Mouse (Mus musculus): ENCODE results near the gene Map6d1. TPM values are rescaled to one million over a fixed set of nuclear protein-coding genes. Genes with fewer than 3 reads are reported as not detected.

The Map6d1 gene
- polyA plus RNA-seq, 1 experiment from 2014 or later, result 1.1 TPM

DNA sequence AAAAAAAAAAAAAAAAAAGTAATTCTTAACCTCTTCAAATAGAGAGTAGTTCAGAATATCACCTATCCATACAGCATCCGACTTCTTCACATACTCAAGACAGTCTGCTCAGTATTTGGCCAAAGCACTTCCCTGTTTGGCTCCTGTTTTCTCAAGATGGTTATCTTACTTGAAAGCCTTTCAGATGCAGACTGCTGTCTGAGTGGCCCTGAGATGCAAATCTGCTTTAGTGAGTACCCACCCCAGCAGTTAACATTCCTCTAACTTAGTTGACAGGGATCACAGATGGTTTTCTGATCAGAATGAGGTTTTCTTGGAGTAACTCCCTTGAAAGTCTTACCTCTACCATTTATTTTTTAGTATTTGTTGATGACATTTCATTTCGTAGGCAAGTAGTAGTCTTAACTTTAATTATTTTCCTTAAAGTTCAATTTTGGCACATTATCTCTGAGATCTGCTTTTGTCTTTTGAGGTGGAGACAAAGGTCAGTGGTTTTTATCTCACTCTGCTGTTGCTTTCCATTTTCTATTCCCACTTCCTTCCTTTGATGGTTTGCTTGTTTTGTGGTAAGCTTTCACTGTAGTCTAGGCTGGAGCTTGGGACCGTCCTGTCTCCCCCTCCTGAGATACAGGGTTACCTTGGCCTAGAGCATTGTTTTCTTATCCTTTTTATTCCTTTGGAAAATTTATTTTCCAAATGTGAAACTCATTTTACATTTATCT, 49.8 kb downstream of the Map6d1 start:
- H3K4me1 ChIP-seq (ENCODE audit: control insufficient read depth in 2 of 2, insufficient read depth in 2 of 2, low read length in 2 of 2), result no peaks in the 10 kb centered on the region

DNA sequence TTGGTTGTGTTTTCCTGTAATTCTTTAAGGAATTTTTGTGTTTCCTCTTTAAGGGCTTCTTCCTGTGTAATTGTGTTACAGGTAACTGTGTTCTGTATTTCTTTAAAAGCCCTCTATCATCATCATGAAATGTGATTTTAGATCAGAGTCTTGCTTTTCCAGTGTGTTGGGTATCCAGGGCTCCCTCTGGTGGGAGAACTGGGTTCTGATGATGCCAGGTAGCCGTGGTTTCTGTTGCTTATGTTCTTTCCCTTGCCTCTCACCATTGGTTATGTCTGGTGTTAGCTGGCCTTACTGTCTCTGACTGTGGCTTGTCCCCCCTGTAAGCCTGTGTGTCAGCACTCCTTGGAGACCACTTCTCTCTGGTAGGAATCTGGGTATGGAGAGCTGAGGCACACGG, 55.8 kb downstream of the Map6d1 start:
- Histone ChIP-seq H3K27me3 (ENCODE audit: control insufficient read depth, insufficient read depth, low read length) (no peaks in the 10 kb centered on the region), H3K4me3 (ENCODE audit: control insufficient read depth in 1 of 2, insufficient read depth in 1 of 2, low read depth in 1 of 2, low read length in 2 of 2) (no peak overlapping the region), H3K36me3 (ENCODE audit: control insufficient read depth, insufficient read depth, low read length) (peaks cover 73% of the 10 kb centered on the region), H3K27ac (replicated peaks in 1 of 2; ENCODE audit: control insufficient read depth in 1 of 2, insufficient read depth in 1 of 2, low read depth in 2 of 2, low read length in 2 of 2) (no peak overlapping the region), H3K9me3 (ENCODE audit: control insufficient read depth, low read length) (no peaks in the 10 kb centered on the region), H3K9ac (ENCODE audit: low read length) (no peak overlapping the region), H3K4me2 (ENCODE audit: low read length) (no peak overlapping the region), H3K4me1 (ENCODE audit: control insufficient read depth in 2 of 2, insufficient read depth in 2 of 2, low read length in 2 of 2) (no peaks in the 10 kb centered on the region)
- no peak for ATAC-seq (ENCODE audit: insufficient number of reproducible peaks, insufficient read depth, low FRiP score, low read depth)
- 63% methylated on average over 2 of the region's 2 CpGs for WGBS

More for the DNA sequence above, 49.8 kb downstream of the Map6d1 start:
- Histone ChIP-seq H3K4me2 (ENCODE audit: low read length) (no peak overlapping the region), H3K9ac (ENCODE audit: low read length) (no peak overlapping the region), H3K4me3 (ENCODE audit: control insufficient read depth in 1 of 2, insufficient read depth in 1 of 2, low read depth in 1 of 2, low read length in 2 of 2) (no peak overlapping the region), H3K36me3 (ENCODE audit: control insufficient read depth, insufficient read depth, low read length) (peaks cover 94% of the 10 kb centered on the region), H3K27ac (replicated peaks in 1 of 2; ENCODE audit: control insufficient read depth in 1 of 2, insufficient read depth in 1 of 2, low read depth in 2 of 2, low read length in 2 of 2) (no peak overlapping the region), H3K27me3 (ENCODE audit: control insufficient read depth, insufficient read depth, low read length) (no peaks in the 10 kb centered on the region), H3K9me3 (ENCODE audit: control insufficient read depth, low read length) (no peaks in the 10 kb centered on the region)
- no peak for ATAC-seq (ENCODE audit: insufficient number of reproducible peaks, insufficient read depth, low FRiP score, low read depth)
- 72% methylated on average over 3 of the region's 3 CpGs for WGBS

Other genes starting within 250 kb of the Map6d1 start
- 56.4 and 59.2 TPM in 2 replicates for gene Klhl24, start 143.8 kb downstream of the Map6d1 start, polyA plus RNA-seq (2014; fragmentation: Nextera tagmentation; extraction: Ambion mirVana)
- gene Yeats2, start 100.3 kb downstream of the Map6d1 start, polyA plus RNA-seq (2014; fragmentation: Nextera tagmentation; extraction: Ambion mirVana), result 19.8 and 24.7 TPM in 2 replicates
- gene Parl, start 61.0 kb upstream of the Map6d1 start, polyA plus RNA-seq (2014; fragmentation: Nextera tagmentation; extraction: Ambion mirVana), result 65.8 and 70.9 TPM in 2 replicates
- not detected in 2 replicates for gene Cyp2ab1, start 84.0 kb upstream of the Map6d1 start, polyA plus RNA-seq (2014; fragmentation: Nextera tagmentation; extraction: Ambion mirVana)
- gene Abcc5, start 185.0 kb upstream of the Map6d1 start, polyA plus RNA-seq (2014; fragmentation: Nextera tagmentation; extraction: Ambion mirVana), result 64.6 and 68.6 TPM in 2 replicates